Mouse (Mus musculus) adrenal gland, postnatal 36 days (tissue): ENCODE measurements around the gene Ddx6. TPM values are rescaled to one million over a fixed set of nuclear protein-coding genes. Genes with fewer than 3 reads are reported as not detected.
A peak's percentile ranks its signal among the peaks of the same experiment; 100 is the strongest.
"Not testable (repeated sequence)": the region's sequence is repeated elsewhere in the genome, so short reads cannot be mapped to it uniquely, and the experiment has no call there.

Experiments
- DNase-seq, 2 experiments: peaks; one replicate each; pipeline ENCODE4 v3.0.0; 2021; ENCODE audit warnings: mixed read lengths in 1 of 2
- total RNA-seq, 2 experiments: library from RNA; stranded (reverse); gene quantifications; 2 replicates each; pipeline ENCODE4 v1.2.3; 2021

Gene Ddx6
- total RNA-seq, 2 experiments from 2014 or later, result 134 to 149 TPM

- DNase-seq, result no peak
Observed at GRCm38 (mm10) chr9:44593886-44594285, 10.8 kb upstream of the Ddx6 start.

GRCm38 (mm10) chr9:44594901-44595536 lies 9.7 kb upstream of the Ddx6 start:
- DNase-seq, result no peak

GRCm38 (mm10) chr9:44595537-44595930 lies 9.2 kb upstream of the Ddx6 start:
- no peak for DNase-seq

- no peak for DNase-seq
Observed at GRCm38 (mm10) chr9:44597742-44598141, 7.0 kb upstream of the Ddx6 start.

- DNase-seq, result peak; percentile 56 to 59
Observed at GRCm38 (mm10) chr9:44598899-44599495, 5.7 kb upstream of the Ddx6 start.

- peak in 1 of 2 experiments; percentile 19 for DNase-seq
Observed at GRCm38 (mm10) chr9:44599616-44600015, 5.1 kb upstream of the Ddx6 start.

GRCm38 (mm10) chr9:44600801-44601200 lies 3.9 kb upstream of the Ddx6 start:
- DNase-seq, result peak in 1 of 2 experiments; percentile 36

GRCm38 (mm10) chr9:44602766-44603165 lies 1.9 kb upstream of the Ddx6 start:
- DNase-seq, result no peak

- DNase-seq, result peak; percentile 54 to 63
Observed at GRCm38 (mm10) chr9:44603454-44604289, 1.0 kb upstream of the Ddx6 start.

GRCm38 (mm10) chr9:44604290-44604778 lies 358 bp upstream of the Ddx6 start:
- DNase-seq, result peak; percentile 79 to 88

- peak in 1 of 2 experiments; percentile 15 for DNase-seq
Observed at GRCm38 (mm10) chr9:44605616-44606165, 999 bp downstream of the Ddx6 start.

- no peak for DNase-seq
Observed at GRCm38 (mm10) chr9:44606646-44607045, 2.0 kb downstream of the Ddx6 start.

- DNase-seq, result no peak
Observed at GRCm38 (mm10) chr9:44607306-44607705, 2.6 kb downstream of the Ddx6 start.

- DNase-seq, result no peak
Observed at GRCm38 (mm10) chr9:44610371-44610770, 5.7 kb downstream of the Ddx6 start.

GRCm38 (mm10) chr9:44613081-44613480 lies 8.4 kb downstream of the Ddx6 start:
- DNase-seq, result not testable (repeated sequence)

- no peak for DNase-seq
Observed at GRCm38 (mm10) chr9:44621114-44621513, 16.4 kb downstream of the Ddx6 start.

GRCm38 (mm10) chr9:44624390-44624789 lies 19.7 kb downstream of the Ddx6 start:
- no peak for DNase-seq

- no peak for DNase-seq
Observed at GRCm38 (mm10) chr9:44626268-44626667, 21.6 kb downstream of the Ddx6 start.

- DNase-seq, result peak; percentile 37 to 63
Observed at GRCm38 (mm10) chr9:44637551-44638169, 33.0 kb downstream of the Ddx6 start.

GRCm38 (mm10) chr9:44638726-44639125 lies 34.0 kb downstream of the Ddx6 start:
- peak in 1 of 2 experiments; percentile 13 for DNase-seq

GRCm38 (mm10) chr9:44640028-44640427 lies 35.3 kb downstream of the Ddx6 start:
- not testable (repeated sequence) for DNase-seq
